Mouse (Mus musculus): ENCODE results near the gene Gpr83.

DNA sequence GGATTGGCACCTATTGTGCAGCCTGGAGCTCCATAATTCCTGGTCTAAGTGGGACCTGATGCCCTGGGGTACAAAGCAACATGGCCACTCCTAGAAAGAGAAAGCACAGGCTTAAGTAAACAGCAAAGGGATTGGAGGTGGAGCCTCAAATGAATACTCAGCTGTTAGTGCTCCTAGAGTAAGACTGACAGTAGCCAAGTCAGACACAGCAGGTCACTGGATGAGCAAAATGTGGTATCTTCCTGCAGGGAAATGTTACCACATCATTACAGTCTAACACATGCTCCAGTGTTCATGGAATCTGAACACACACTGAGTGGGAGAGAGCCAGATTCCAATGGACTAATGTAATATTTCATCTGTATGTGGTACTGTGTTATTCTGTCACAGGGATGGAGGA is 38.6 kb upstream of the Gpr83 start:
- TF ChIP-seq EP300 (IDR thresholded peaks at IDR 0.05; ENCODE audit: low read depth): no peak
- TF ChIP-seq CTCF (IDR thresholded peaks at IDR 0.05; ENCODE audit: low read depth): no peak

Data from heart, postnatal 0 days (tissue).